Mouse (Mus musculus) hindbrain, embryonic 11.5 days (tissue): Measurements from ENCODE around the gene Lama5. TPM values are rescaled to one million over a fixed set of nuclear protein-coding genes. Genes with fewer than 3 reads are reported as not detected.

Experiments used
- ATAC-seq: fragments of 200-750 bp; cut with Nextera tagmentation; 2 replicates; pipeline ENCODE4 v1.8.0; 2017; ENCODE audit warnings: mild to moderate bottlenecking, moderate TSS enrichment, moderate library complexity; ENCODE audit not compliant: low FRiP score
- DNase-seq: peaks from one replicate; pipeline ENCODE4 v3.0.0-alpha.2; 2015; ENCODE audit warnings: low spot score
- H3K27ac ChIP-seq: fragments of 300-500 bp; sonication (generic); 2 replicates; pipeline ENCODE4 v1.5.1; 2014; ENCODE audit warnings: mild to moderate bottlenecking, low read depth, low read length
- H3K27me3 ChIP-seq: fragments of 300-500 bp; sonication (generic); 2 replicates; pipeline ENCODE4 v1.6.1; 2014; ENCODE audit warnings: mild to moderate bottlenecking, low read length, moderate library complexity, mixed read lengths; ENCODE audit not compliant: control insufficient read depth, insufficient read depth
- H3K36me3 ChIP-seq: fragments of 300-500 bp; sonication (generic); 2 replicates; pipeline ENCODE4 v1.6.1; 2014; ENCODE audit warnings: mild to moderate bottlenecking, low read length, moderate library complexity, mixed read lengths; ENCODE audit not compliant: control insufficient read depth, insufficient read depth
- H3K4me1 ChIP-seq: fragments of 300-500 bp; sonication (generic); replicated peaks from 2 replicates; pipeline ENCODE4 v1.6.1; 2014; ENCODE audit warnings: low read length, mixed read lengths; ENCODE audit not compliant: control insufficient read depth, insufficient read depth
- H3K4me2 ChIP-seq: fragments of 300-500 bp; sonication (generic); replicated peaks from 2 replicates; pipeline ENCODE4 v1.6.1; 2014; ENCODE audit warnings: mild to moderate bottlenecking, low read depth, low read length
- H3K4me3 ChIP-seq: fragments of 300-500 bp; sonication (generic); 2 replicates; pipeline ENCODE4 v1.5.1; 2014; ENCODE audit warnings: low read depth, low read length
- H3K9ac ChIP-seq: fragments of 300-500 bp; sonication (generic); 2 replicates; pipeline ENCODE4 v1.6.1; 2014; ENCODE audit warnings: low read depth, low read length
- H3K9me3 ChIP-seq: fragments of 300-500 bp; sonication (generic); 2 replicates; pipeline ENCODE4 v1.6.1; 2016; ENCODE audit warnings: low read length; ENCODE audit not compliant: control insufficient read depth
- WGBS: fragments of 180-500 bp; shearing (Covaris S2); extraction: QIAGEN DNeasy Blood & Tissue Kit; methylation state at CpG from one replicate; pipeline ENCODE4 v1.1.7; 2014; 5-methylcytosine and 5-hydroxymethylcytosine counted together
- polyA plus RNA-seq: library from polyadenylated mRNA; unstranded; fragments of >200 nt; fragmentation: Nextera tagmentation; extraction: Ambion mirVana; gene quantifications from 2 replicates; pipeline ENCODE4 v1.2.1, GENCODE M21; 2014

The Lama5 gene
- polyA plus RNA-seq, 1 experiment from 2014 or later, result 4.4 TPM

- no peaks in the 10 kb centered on the region for H3K27me3 ChIP-seq
- no peaks in the 10 kb centered on the region for H3K36me3 ChIP-seq
- H3K9ac ChIP-seq, result no peak overlapping the region
- WGBS, result 88% methylated on average over 5 of the region's 5 CpGs
- no peak overlapping the region for H3K4me3 ChIP-seq
- H3K27ac ChIP-seq, result no peak overlapping the region
- H3K4me1 ChIP-seq, result no peaks in the 10 kb centered on the region
- H3K9me3 ChIP-seq, result no peaks in the 10 kb centered on the region
- ATAC-seq (no peak), DNase-seq (no peak)
- H3K4me2 ChIP-seq, result no peak overlapping the region
Observed at GRCm38 (mm10) chr2:180238591-180238990, 12.9 kb upstream of the Lama5 start.

GRCm38 (mm10) chr2:180237601-180238345, 12.1 kb upstream of the Lama5 start:
- no peak for DNase-seq
- Histone ChIP-seq H3K36me3 (no peaks in the 10 kb centered on the region), H3K4me2 (no peak overlapping the region), H3K4me1 (no peaks in the 10 kb centered on the region), H3K27ac (no peak overlapping the region), H3K9me3 (no peaks in the 10 kb centered on the region), H3K4me3 (no peak overlapping the region), H3K27me3 (no peaks in the 10 kb centered on the region), H3K9ac (no peak overlapping the region)
- 93% methylated on average over 7 of the region's 7 CpGs for WGBS
- ATAC-seq, result no peak

GRCm38 (mm10) chr2:180236930-180237329, 11.3 kb upstream of the Lama5 start:
- no peaks in the 10 kb centered on the region for H3K4me1 ChIP-seq
- H3K27me3 ChIP-seq, result no peaks in the 10 kb centered on the region
- H3K9ac ChIP-seq, result no peak overlapping the region
- no peaks in the 10 kb centered on the region for H3K36me3 ChIP-seq
- H3K4me3 ChIP-seq, result no peak overlapping the region
- no peak for DNase-seq
- H3K9me3 ChIP-seq, result no peaks in the 10 kb centered on the region
- no peak overlapping the region for H3K4me2 ChIP-seq
- no peak for ATAC-seq
- no peak overlapping the region for H3K27ac ChIP-seq
- WGBS, result 87% methylated on average over 3 of the region's 3 CpGs

- ATAC-seq (no peak), DNase-seq (no peak)
- WGBS, result 63% methylated on average over 2 of the region's 3 CpGs
- no peak overlapping the region for H3K4me2 ChIP-seq
- no peak overlapping the region for H3K27ac ChIP-seq
- H3K4me1 ChIP-seq, result no peaks in the 10 kb centered on the region
- H3K9ac ChIP-seq, result no peak overlapping the region
- no peaks in the 10 kb centered on the region for H3K27me3 ChIP-seq
- H3K4me3 ChIP-seq, result no peak overlapping the region
- no peaks in the 10 kb centered on the region for H3K9me3 ChIP-seq
- H3K36me3 ChIP-seq, result no peaks in the 10 kb centered on the region
Observed at GRCm38 (mm10) chr2:180236500-180236899, 10.8 kb upstream of the Lama5 start.

DNA sequence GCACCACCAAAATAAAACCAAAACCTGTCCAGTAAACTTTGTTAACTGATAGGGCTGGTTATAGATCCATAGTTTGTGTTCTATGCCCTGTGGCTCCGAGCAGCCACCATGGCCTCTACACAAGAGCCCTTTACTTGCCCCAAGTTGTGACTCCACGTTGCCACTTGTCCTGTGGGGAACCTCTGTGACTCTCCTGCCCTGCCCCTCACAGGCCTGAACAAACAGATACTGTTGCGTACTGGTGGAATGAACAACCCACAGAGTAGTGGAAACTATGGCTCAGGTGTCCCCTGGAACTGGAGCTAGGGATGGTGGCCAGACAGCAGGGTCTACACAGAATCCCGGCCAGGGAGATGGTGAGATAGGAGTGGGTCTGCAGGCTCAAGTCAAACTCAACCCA, 10.1 kb upstream of the Lama5 start:
- Histone ChIP-seq H3K9ac (no peak overlapping the region), H3K27me3 (no peaks in the 10 kb centered on the region), H3K27ac (no peak overlapping the region), H3K4me3 (no peak overlapping the region), H3K4me2 (no peak overlapping the region), H3K4me1 (no peaks in the 10 kb centered on the region), H3K36me3 (no peaks in the 10 kb centered on the region), H3K9me3 (no peaks in the 10 kb centered on the region)
- no peak for DNase-seq
- ATAC-seq, result no peak
- 82% methylated on average over 4 of the region's 4 CpGs for WGBS

- no peak overlapping the region for H3K9ac ChIP-seq
- H3K27ac ChIP-seq, result no peak overlapping the region
- DNase-seq, result no peak
- no peak overlapping the region for H3K4me2 ChIP-seq
- H3K9me3 ChIP-seq, result no peaks in the 10 kb centered on the region
- ATAC-seq, result no peak
- no peak overlapping the region for H3K4me3 ChIP-seq
- no peaks in the 10 kb centered on the region for H3K4me1 ChIP-seq
- no peaks in the 10 kb centered on the region for H3K36me3 ChIP-seq
- WGBS, result 62% methylated on average over 6 of the region's 6 CpGs
- no peaks in the 10 kb centered on the region for H3K27me3 ChIP-seq
Observed at GRCm38 (mm10) chr2:180234980-180235379, 9.3 kb upstream of the Lama5 start.

- H3K27ac ChIP-seq, result no peak overlapping the region
- WGBS, result 94% methylated on average over 8 of the region's 8 CpGs
Observed at GRCm38 (mm10) chr2:180234353-180234752, 8.7 kb upstream of the Lama5 start.

DNA sequence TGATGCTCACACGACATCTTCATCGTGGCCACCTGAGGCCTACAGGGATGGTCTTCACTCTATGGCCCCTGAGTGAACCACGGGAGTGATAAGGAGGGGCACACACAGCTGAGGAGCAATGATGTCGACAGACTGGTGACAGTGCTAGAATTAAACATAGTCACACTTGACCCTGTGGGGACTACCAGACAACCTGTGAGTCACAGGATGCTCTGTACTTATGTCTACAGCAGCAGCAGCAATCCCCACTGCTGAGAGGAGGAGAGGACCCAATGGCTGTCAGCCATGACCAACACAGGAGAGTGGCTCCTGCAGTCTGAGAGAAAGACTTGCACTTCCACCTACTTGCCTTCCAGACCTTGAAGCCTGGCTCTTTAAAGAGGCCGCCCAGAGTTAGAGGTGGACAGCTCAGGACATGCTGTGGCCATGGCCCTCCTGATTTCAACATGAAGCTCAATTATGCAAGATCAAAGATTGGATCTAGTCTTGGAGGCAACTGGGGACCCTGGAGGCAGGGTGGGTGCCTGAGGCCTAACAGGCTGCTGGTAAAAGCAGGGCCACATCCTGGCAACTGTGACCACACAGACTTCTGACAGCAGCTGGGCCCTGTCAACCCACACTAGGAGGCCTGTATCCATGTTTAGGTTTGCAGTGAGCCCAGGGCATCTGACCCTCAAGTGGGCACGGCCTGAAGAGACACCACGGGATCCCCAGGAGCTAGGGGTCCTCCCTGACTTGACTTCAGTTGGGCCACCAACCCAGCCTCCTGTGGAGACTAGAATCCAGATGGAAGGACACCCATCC, 7.6 kb upstream of the Lama5 start:
- no peak for ATAC-seq
- H3K36me3 ChIP-seq, result no peaks in the 10 kb centered on the region
- no peak overlapping the region for H3K4me3 ChIP-seq
- no peak for DNase-seq
- no peak overlapping the region for H3K9ac ChIP-seq
- H3K27ac ChIP-seq, result no peak overlapping the region
- no peaks in the 10 kb centered on the region; the same call in 1 of the 2 replicates for H3K27me3 ChIP-seq
- peaks cover 2% of the 10 kb centered on the region; the same call in 1 of the 2 replicates for H3K4me1 ChIP-seq
- H3K4me2 ChIP-seq, result no peak overlapping the region
- WGBS, result 79% methylated on average over 7 of the region's 7 CpGs
- no peaks in the 10 kb centered on the region for H3K9me3 ChIP-seq

More at GRCm38 (mm10) chr2:180234353-180234752, 8.7 kb upstream of the Lama5 start:
- ATAC-seq, result no peak
- H3K4me1 ChIP-seq, result no peaks in the 10 kb centered on the region
- H3K9me3 ChIP-seq, result no peaks in the 10 kb centered on the region
- no peak overlapping the region for H3K4me2 ChIP-seq
- H3K36me3 ChIP-seq, result no peaks in the 10 kb centered on the region
- no peak overlapping the region for H3K4me3 ChIP-seq
- H3K27me3 ChIP-seq, result no peaks in the 10 kb centered on the region
- no peak overlapping the region for H3K9ac ChIP-seq
- DNase-seq, result no peak
